In genomic region chr14:41131540-41131939, GRCm38 (mm10) we compare ENCODE assay signal across 21 mouse cellular contexts. TPM values are rescaled to one million over a fixed set of nuclear protein-coding genes. Genes with fewer than 3 reads are reported as not detected.
"Had no signal": no experiment of that assay in that cellular context is flagged by ENCODE, and none has a peak within 500 bp of the region (broad histone marks: within the 10 kb centered on the region; RNA-seq: fewer than 3 reads in every experiment).

Gene Sftpa1, plus strand, starts transcription at chr14:41131782.

- H3K27me3 ChIP-seq: intestine, embryonic 15.5 days; limb, embryonic 13.5 days; megakaryocyte, embryonic 14.5 days; neural tube, embryonic 13.5 days had no signal

- H3K4me3 ChIP-seq: intestine, embryonic 15.5 days; limb, embryonic 13.5 days; megakaryocyte, embryonic 14.5 days; neural tube, embryonic 13.5 days had no signal

- H3K4me1 ChIP-seq: intestine, embryonic 15.5 days; limb, embryonic 13.5 days; megakaryocyte, embryonic 14.5 days; neural tube, embryonic 13.5 days had no signal

- H3K4me2 ChIP-seq: intestine, embryonic 15.5 days; limb, embryonic 13.5 days; midbrain, embryonic 11.5 days; neural tube, embryonic 13.5 days had no signal

- H3K27ac ChIP-seq: intestine, embryonic 15.5 days; limb, embryonic 13.5 days; liver, embryonic 14.5 days; macrophage; neural tube, embryonic 13.5 days had no signal

- H3K36me3 ChIP-seq: intestine, embryonic 15.5 days; limb, embryonic 13.5 days; neural tube, embryonic 13.5 days had no signal

- ATAC-seq: intestine, embryonic 15.5 days; midbrain, embryonic 16.5 days had no signal

- H3K9ac ChIP-seq: intestine, embryonic 15.5 days; limb, embryonic 13.5 days; liver, embryonic 14.5 days; neural tube, embryonic 13.5 days had no signal

- DNase-seq: kidney, adult 18-20 months; kidney, postnatal 10 days; left cerebral cortex, postnatal 4 days; retina, postnatal 1 day; right cerebral cortex, postnatal 14 days; thymus, postnatal 36 days had no signal

- H3K9me3 ChIP-seq: intestine, embryonic 15.5 days; limb, embryonic 13.5 days; megakaryocyte, embryonic 14.5 days; neural tube, embryonic 13.5 days had no signal

RNA-seq across cellular contexts. Expression of gene Sftpa1, which starts in this region (rescaled TPM):
- total RNA-seq: layer of hippocampus, adult 8-10 months; layer of hippocampus, postnatal 14 days; left cerebral cortex, adult 18-20 months; left cerebral cortex, postnatal 10 days; left cerebral cortex, postnatal 4 days had no signal
- polyA plus RNA-seq: kidney, embryonic 14.5 days; large intestine, adult 2 months; limb, embryonic 13.5 days; macrophage; midbrain, embryonic 11.5 days; midbrain, embryonic 16.5 days; stomach, embryonic 16.5 days had no signal
